Mouse (Mus musculus) olfactory bulb, adult 2 months (tissue): ENCODE data around the gene Donson.

Experiments
- CTCF ChIP-seq: fragments of 200-500 bp; IDR thresholded peaks from 2 replicates; pipeline ENCODE4 v1.5.1; 2012; ENCODE audit warnings: low read depth, mild to moderate bottlenecking, low read length, moderate library complexity; ENCODE audit not compliant: insufficient read depth
- POLR2A ChIP-seq: fragments of 200-500 bp; IDR thresholded peaks from 2 replicates; pipeline ENCODE4 v1.6.1; 2012; ENCODE audit warnings: mild to moderate bottlenecking, low read depth, low read length, moderate library complexity; ENCODE audit not compliant: insufficient read depth

- TF ChIP-seq POLR2A (no peak), CTCF (no peak)
These were observed 48.4 kb downstream of the Donson start for GRCm38 (mm10) chr16:91640171-91640570.
